Mouse (Mus musculus): ENCODE data around the gene Zfp652.

- TF ChIP-seq CTCF (IDR thresholded peaks at IDR 0.05; ENCODE audit: extremely low read depth, insufficient read depth, insufficient read length, insufficient replicate concordance) (no peak), POLR2A (IDR thresholded peaks at IDR 0.05; ENCODE audit: low read depth, low read length) (no peak)
Measured at GRCm38 (mm10) chr11:95719356-95719755, 6.9 kb downstream of the Zfp652 start.
